Mouse (Mus musculus): ENCODE data around the gene Nim1k.

Nim1k gene

GRCm38 (mm10) chr13:119755681-119756471 lies at the start of gene Nim1k:
TSS of gene Nim1k (minus strand) at chr13:119755882.
- DNase-seq (ENCODE audit: low spot score): peak; percentile 76

DNA sequence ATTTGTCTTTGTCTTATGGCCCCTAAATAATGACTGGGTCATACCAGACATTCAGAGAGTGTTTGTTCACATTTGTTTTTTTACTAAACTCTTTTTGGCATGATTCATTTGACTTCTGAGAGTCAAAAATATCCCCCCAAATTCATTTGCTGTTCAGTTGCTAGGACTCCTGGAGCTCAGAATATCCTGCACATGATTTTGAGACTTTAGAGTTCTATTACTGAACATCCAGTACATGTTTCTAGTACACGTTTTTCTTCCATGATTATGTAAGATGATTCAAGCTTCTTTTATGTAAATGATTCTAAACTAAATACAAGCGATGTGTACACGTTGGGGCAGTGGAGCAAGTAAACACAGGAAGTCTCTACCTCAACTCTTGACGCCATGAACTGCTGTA lies 42.0 kb upstream of the Nim1k start:
- no peak for DNase-seq (ENCODE audit: low spot score)

DNA sequence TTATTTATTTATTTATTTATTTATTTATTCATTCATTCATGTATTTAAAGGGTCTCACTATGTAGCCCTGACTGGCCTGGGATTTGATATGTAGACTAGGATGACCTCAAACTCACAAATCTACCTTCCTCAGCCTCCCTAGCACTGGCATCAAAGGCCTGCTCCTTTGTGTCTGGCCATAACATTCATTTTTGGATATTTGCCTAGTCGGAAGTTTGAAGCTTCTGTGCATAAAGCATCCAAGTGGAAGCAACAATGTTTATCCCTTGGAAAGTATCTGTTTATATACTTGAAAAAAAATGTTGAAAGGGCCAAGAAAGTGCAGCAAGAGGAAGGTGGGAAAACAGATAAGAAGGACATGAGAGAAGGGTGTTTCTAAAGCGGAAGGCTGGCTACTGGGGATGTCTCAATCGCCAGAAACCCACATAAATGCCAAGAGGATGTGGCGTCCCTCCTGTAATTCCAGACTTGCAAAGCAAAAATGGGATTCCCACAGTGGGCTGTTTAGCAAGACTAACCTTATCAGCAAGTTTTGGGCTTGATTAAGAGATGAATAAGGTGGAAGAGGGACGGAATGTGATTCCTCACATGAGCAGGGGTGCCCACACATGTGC lies 37.2 kb upstream of the Nim1k start:
- no peak for DNase-seq (ENCODE audit: low spot score)

DNA sequence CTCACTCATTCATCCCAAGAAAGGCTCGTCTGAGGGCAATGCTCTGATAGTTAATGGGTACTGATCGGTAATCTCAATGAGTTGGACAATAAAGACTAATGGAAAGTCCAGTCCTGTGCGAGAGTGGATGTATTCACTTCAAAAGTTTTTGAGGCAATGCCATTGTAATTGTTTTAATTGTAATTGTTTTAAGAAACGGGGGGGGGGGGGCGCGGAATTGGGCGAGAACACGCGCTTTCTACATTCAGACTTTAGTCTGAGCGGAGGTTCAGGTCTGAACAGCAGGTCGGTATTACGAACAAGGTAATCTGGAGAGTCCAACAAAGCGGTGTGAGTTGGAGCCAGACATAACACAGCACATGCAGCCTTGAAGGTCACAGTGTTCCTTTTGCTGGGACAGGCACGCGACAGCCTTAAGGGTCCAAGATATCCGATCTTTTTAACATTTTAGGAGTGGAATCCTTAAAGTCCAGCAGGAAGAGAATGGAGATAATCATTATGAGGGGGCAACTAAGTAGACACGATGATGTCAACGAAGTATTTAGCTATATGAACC lies 36.0 kb upstream of the Nim1k start:
- DNase-seq (ENCODE audit: low spot score): no peak

GRCm38 (mm10) chr13:119790761-119791579 lies 35.3 kb upstream of the Nim1k start, which contains the start of gene Zfp131:
TSS of gene Zfp131 (minus strand) at chr13:119790889.
- DNase-seq (ENCODE audit: low spot score): peak; percentile 94

- peak; percentile 73 for DNase-seq (ENCODE audit: low spot score)
Observed at GRCm38 (mm10) chr13:119789851-119790717, 34.4 kb upstream of the Nim1k start.

DNA sequence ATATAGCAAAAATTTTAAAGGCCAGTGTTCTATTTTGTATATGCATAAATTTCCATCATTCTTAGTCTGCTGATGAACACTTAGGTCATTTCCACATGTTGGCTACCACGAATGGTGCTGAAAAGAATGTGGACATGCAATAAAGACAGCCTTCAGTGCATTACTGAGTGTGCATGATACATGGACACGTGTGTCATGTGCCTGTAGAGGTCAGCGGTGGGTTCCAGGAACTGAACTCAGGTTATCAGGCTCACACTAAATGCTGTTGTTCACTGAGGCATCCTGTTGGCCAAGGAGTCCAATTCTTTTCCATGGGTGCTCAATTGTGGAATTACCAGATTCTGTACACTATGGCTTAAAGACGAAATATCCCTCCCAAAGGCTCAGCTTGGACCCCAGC lies 27.9 kb upstream of the Nim1k start:
- DNase-seq (ENCODE audit: low spot score): no peak

- DNase-seq (ENCODE audit: low spot score): no peak
Observed at GRCm38 (mm10) chr13:119768541-119768940, 12.9 kb upstream of the Nim1k start.

DNA sequence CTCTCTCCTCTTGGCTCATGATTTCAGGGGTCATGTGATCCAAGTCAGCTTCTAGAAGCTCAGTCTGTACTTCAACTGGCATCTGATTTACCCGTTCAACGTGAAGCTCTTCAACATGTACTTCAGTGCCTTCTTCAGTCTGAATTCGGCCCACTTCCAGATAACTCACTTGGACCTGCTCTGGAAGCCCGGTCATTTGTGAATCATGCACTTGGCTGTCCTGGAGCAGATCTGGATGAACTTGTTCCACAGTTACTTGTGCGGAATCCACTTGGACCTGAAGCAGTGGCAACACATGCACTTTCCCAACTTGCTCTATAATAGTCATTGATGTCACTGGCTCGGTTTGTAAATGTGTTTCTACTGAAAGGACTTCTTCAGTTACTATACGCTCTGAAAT lies 10.8 kb upstream of the Nim1k start:
- DNase-seq (ENCODE audit: low spot score): no peak

- no peak for DNase-seq (ENCODE audit: low spot score)
Observed at GRCm38 (mm10) chr13:119756831-119757230, 1.1 kb upstream of the Nim1k start.

DNA sequence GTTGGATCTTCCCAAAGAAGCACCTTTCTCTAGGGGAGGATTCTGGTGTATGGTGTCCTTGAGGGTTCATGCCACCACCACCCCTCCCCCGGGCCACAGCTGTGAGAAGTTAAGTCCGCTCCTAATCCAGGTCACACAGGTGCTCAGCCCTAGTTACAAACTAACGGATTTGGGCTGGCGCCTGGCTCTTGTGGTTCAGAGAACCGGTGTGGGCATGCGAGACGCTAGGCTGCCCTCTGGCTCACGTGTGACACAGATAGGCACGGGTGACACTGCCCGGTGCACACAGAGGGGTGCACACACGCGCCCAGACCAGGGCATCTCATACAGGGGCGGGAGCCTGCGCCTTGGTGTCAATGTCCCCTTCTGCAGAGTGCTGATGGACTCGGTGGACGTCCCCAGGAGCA lies 538 bp downstream of the Nim1k start:
- no peak for DNase-seq (ENCODE audit: low spot score)

DNA sequence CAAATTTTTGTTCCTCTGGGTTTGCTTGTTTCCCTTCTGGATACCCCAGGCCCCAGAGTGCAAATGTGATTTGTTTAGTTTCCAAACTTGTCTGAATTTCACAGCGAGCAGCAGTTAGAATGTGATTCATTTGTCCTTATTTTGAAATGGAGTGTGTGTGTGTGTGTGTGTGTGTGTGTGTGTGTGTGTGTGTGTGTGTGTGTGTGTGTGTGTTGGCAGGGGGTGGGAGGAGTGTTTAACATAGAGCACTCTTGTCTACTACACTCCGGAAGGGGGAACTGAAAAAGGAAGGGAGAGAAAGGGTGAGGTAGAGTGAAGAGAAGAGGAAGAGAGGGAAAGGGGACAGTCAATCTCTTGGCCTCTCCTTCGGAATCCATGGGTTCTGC lies 1.1 kb downstream of the Nim1k start:
- DNase-seq (ENCODE audit: low spot score): no peak

- no peak for DNase-seq (ENCODE audit: low spot score)
Observed at GRCm38 (mm10) chr13:119753859-119754634, 1.6 kb downstream of the Nim1k start.

- no peak for DNase-seq (ENCODE audit: low spot score)
Observed at GRCm38 (mm10) chr13:119746930-119747329, 8.8 kb downstream of the Nim1k start.

DNA sequence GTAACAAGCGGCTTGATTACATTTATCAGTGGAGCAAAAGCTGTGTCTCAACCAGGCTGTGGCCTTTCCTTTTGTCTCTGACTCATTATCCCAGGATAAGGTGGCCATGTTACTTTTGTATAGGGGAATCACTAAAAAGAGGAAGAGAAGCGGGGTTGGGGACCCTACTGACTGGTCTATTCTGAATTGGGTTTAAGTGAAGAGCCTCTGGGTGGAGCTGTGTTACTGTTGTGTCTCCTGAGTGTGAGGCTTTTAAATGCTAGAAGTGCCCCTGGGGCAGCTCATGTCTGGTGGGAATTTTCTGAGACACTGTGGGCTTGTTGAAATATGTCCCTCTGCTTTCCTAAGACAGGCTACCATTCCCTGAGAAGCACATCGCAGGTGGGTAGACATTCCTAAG lies 12.2 kb downstream of the Nim1k start:
- DNase-seq (ENCODE audit: low spot score): no peak

DNA sequence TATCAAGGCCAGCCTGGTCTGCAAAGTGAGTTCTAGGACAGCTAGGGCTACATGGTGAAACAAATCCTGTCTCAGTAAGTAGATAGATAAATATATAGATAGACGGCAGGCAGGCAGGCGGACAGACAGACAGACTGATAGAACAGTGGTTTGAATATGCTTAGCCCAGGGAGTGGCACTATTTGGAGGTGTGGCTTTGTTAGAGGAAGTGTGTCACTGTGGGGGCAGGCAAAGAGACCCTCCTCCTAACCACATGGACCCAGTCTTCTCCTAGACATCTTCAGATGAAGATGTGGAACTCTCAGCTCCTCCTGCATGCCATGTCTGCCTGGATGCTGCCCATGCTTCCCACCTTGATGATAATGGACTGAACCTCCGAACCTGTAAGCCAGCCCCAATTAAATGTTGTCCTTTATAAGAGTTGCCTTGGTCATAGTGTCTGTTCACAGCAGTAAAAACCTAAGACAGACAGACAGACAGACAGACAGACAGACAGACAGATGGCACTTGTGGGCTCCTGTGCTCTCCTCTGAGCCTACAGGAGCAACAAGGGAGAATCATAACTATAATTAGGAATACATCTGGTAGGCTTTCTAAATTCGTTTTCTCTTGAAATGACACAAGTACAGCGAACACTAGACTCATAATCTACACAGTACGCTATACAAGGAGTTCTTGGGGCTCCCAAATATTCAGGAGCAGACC lies 12.8 kb downstream of the Nim1k start:
- DNase-seq (ENCODE audit: low spot score): no peak

DNA sequence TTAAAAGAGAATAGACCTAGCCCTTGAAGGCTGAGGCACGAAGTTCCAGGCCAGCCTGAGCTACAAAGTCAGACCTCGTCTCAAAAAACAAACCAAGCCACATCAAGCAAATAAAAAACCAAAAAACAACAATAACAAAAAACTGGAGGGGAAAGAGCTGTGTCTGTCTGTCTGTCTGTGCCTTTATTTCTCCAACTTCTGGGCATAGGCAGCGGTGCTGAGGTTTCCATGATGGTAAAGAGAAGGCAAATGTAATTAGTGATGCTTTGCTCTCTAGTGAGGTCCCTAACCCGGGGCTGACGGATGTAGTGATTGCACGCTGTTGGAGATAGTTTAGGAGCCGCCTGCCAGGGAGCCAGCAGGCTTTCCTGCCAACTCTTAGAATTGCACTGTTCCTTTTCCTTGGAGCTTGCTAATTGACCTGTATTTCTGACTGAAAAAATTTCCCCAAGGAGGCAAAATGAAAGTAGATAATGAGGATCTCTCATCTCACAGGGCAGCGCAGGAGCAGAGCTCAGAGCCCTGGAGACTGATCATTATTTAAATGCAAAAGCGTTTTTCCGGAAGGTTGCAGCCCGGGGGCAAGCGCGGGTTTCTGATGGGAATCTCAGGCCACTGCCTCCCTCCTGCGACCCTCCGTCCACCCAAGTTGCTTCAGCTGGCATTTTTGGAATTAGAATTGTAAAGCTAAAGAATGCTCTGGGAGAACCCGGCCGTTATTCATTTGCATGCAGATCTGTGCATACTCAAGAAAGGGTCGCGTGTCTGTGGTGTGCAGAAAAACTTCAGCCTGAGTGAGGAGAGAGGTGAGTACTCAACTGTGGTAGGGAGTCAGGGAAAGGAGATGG lies 14.1 kb downstream of the Nim1k start:
- no peak for DNase-seq (ENCODE audit: low spot score)

DNA sequence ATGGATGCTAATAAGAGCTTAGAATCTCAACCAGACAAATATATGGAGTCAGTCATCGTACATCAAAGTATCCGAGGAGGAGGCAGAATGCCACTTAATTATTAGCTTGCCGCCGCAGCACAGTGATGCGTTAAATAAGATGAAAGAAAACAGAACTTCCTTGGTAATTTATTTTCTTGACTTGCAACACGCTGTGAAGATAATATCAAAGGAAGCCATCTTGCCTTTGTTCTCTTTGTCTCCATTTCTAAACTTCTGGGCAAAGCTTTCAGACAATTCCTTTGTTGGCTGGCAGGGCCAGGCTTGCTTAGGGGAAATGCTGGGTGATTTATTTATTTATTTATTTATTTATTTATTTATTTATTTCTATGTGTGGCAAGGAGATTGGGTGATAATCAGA lies 24.2 kb downstream of the Nim1k start:
- no peak for DNase-seq (ENCODE audit: low spot score)

DNA sequence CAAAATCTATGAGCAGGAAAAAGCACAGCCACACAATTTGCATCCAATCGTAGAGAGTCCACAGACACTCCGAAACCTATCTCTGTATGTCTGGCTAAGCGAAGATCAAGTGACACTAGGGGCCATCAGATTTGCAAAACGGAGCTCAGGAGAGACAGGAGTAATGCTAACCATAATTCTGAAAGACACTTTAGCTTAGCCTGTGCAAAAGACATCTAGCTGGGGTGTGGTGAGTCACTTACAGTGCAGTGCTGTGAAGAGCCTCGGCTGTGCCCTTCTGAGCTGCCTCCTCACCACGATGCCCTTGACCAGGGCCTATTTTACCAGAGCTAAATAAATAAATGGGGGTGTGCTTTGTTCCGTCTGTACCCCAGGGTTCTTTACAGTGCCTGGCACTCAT lies 26.3 kb downstream of the Nim1k start:
- no peak for DNase-seq (ENCODE audit: low spot score)

All from ovary, postnatal 36 days (tissue).